Comparison of ENCODE assay signal across 21 mouse cellular contexts in genomic region chr7:117018349-117018748, GRCm38 (mm10).
DNase-seq lines count a peak whose midpoint lies in the region; ATAC-seq lines count a peak whose summit lies in the region.
"Had no signal": no experiment of that assay in that cellular context is flagged by ENCODE, and none has a peak within 500 bp of the region (broad histone marks: within the 10 kb centered on the region; RNA-seq: fewer than 3 reads in every experiment).

No protein-coding gene starts in this region.

- H3K9ac ChIP-seq in heart, embryonic 11.5 days (ENCODE audit: low read depth, low read length) = no peak overlapping the region
- H3K9ac ChIP-seq in forebrain, embryonic 13.5 days = no peak overlapping the region
- H3K9ac ChIP-seq in kidney, embryonic 15.5 days = no peak overlapping the region
- H3K9ac ChIP-seq: forebrain, embryonic 15.5 days; heart, embryonic 12.5 days; limb, embryonic 13.5 days; liver, embryonic 15.5 days had no signal

- no peaks in the 10 kb centered on the region for H3K9me3 ChIP-seq in heart, embryonic 10.5 days
- H3K9me3 ChIP-seq in heart, embryonic 11.5 days (replicated peaks; ENCODE audit: control insufficient read depth, low read length) = no peaks in the 10 kb centered on the region
- H3K9me3 ChIP-seq in forebrain, embryonic 13.5 days (replicated peaks) = no peaks in the 10 kb centered on the region
- no peaks in the 10 kb centered on the region for H3K9me3 ChIP-seq in kidney, embryonic 15.5 days (replicated peaks)
- H3K9me3 ChIP-seq: embryonic facial prominence, embryonic 10.5 days; forebrain, embryonic 15.5 days; heart, embryonic 12.5 days; limb, embryonic 13.5 days; liver, embryonic 15.5 days had no signal

- H3K36me3 ChIP-seq in heart, embryonic 10.5 days = no peaks in the 10 kb centered on the region
- H3K36me3 ChIP-seq in heart, embryonic 11.5 days (ENCODE audit: control insufficient read depth, insufficient read depth, low read length) = no peaks in the 10 kb centered on the region
- no peaks in the 10 kb centered on the region for H3K36me3 ChIP-seq in forebrain, embryonic 13.5 days (ENCODE audit: poor library complexity, severe bottlenecking)
- no peaks in the 10 kb centered on the region for H3K36me3 ChIP-seq in kidney, embryonic 15.5 days
- H3K36me3 ChIP-seq: embryonic facial prominence, embryonic 10.5 days; forebrain, embryonic 15.5 days; heart, embryonic 12.5 days; limb, embryonic 13.5 days; liver, embryonic 15.5 days had no signal

- DNase-seq in heart, embryonic 10.5 days (ENCODE audit: low spot score) = peak; percentile 43
- peak; percentile 48 for DNase-seq in layer of hippocampus, adult 9-10 months (ENCODE audit: low spot score)
- peak; percentile 8 to 59 for DNase-seq in left cerebral cortex, adult 9 months (ENCODE audit: low spot score in 2 of 2)
- DNase-seq in right cerebral cortex, postnatal 36 days (ENCODE audit: low spot score in 2 of 2) = peak; percentile 35 to 46
- no peak for DNase-seq in gastrocnemius, adult 18-20 months (ENCODE audit: low spot score)
- DNase-seq: cerebellum, postnatal 36 days; gastrocnemius, postnatal 10 days; heart, postnatal 36 days; kidney, postnatal 10 days; lung, postnatal 10 days had no signal

- no peaks in the 10 kb centered on the region for H3K27me3 ChIP-seq in heart, embryonic 10.5 days (ENCODE audit: insufficient read depth, poor library complexity, severe bottlenecking)
- H3K27me3 ChIP-seq in heart, embryonic 11.5 days (ENCODE audit: control insufficient read depth, insufficient read depth, low read length) = no peaks in the 10 kb centered on the region
- no peaks in the 10 kb centered on the region for H3K27me3 ChIP-seq in forebrain, embryonic 13.5 days
- no peaks in the 10 kb centered on the region for H3K27me3 ChIP-seq in kidney, embryonic 15.5 days
- H3K27me3 ChIP-seq: forebrain, embryonic 15.5 days; heart, embryonic 12.5 days; limb, embryonic 13.5 days; liver, embryonic 15.5 days had no signal

- H3K4me2 ChIP-seq in heart, embryonic 11.5 days = no peak overlapping the region
- H3K4me2 ChIP-seq in forebrain, embryonic 13.5 days = no peak overlapping the region
- H3K4me2 ChIP-seq in kidney, embryonic 15.5 days = no peak overlapping the region
- H3K4me2 ChIP-seq: forebrain, embryonic 15.5 days; heart, embryonic 12.5 days; limb, embryonic 13.5 days; liver, embryonic 15.5 days had no signal

- H3K4me1 ChIP-seq in heart, embryonic 10.5 days = no peaks in the 10 kb centered on the region
- no peaks in the 10 kb centered on the region for H3K4me1 ChIP-seq in heart, embryonic 11.5 days (ENCODE audit: control insufficient read depth, insufficient read depth, low read length)
- H3K4me1 ChIP-seq in forebrain, embryonic 13.5 days = no peaks in the 10 kb centered on the region
- no peaks in the 10 kb centered on the region for H3K4me1 ChIP-seq in kidney, embryonic 15.5 days
- H3K4me1 ChIP-seq: embryonic facial prominence, embryonic 10.5 days; forebrain, embryonic 15.5 days; heart, embryonic 12.5 days; limb, embryonic 13.5 days; liver, embryonic 15.5 days had no signal

- no peak overlapping the region for H3K4me3 ChIP-seq in heart, embryonic 10.5 days
- H3K4me3 ChIP-seq in heart, embryonic 11.5 days (ENCODE audit: low read depth, low read length) = no peak overlapping the region
- H3K4me3 ChIP-seq in forebrain, embryonic 13.5 days = no peak overlapping the region
- H3K4me3 ChIP-seq in kidney, embryonic 15.5 days (replicated peaks) = no peak overlapping the region
- H3K4me3 ChIP-seq: embryonic facial prominence, embryonic 10.5 days; forebrain, embryonic 15.5 days; heart, embryonic 12.5 days; limb, embryonic 13.5 days; liver, embryonic 15.5 days had no signal

- no peak for ATAC-seq in heart, embryonic 11.5 days (replicated peaks; ENCODE audit: insufficient number of reproducible peaks, low FRiP score, low TSS enrichment)
- ATAC-seq in forebrain, embryonic 13.5 days = no peak
- no peak for ATAC-seq in kidney, embryonic 15.5 days (replicated peaks; ENCODE audit: low FRiP score)
- ATAC-seq: forebrain, embryonic 15.5 days; hindbrain, embryonic 16.5 days; intestine, postnatal 0 days; midbrain, embryonic 16.5 days had no signal

- H3K27ac ChIP-seq in heart, embryonic 10.5 days = no peak overlapping the region
- no peak overlapping the region for H3K27ac ChIP-seq in heart, embryonic 11.5 days (ENCODE audit: low read depth, low read length)
- H3K27ac ChIP-seq in forebrain, embryonic 13.5 days = no peak overlapping the region
- no peak overlapping the region for H3K27ac ChIP-seq in kidney, embryonic 15.5 days
- H3K27ac ChIP-seq: embryonic facial prominence, embryonic 10.5 days; forebrain, embryonic 15.5 days; limb, embryonic 13.5 days; liver, embryonic 15.5 days had no signal

- 73% methylated on average over 1 of the region's 1 CpGs for WGBS in heart, embryonic 10.5 days
- 80% methylated on average over 1 of the region's 1 CpGs for WGBS in heart, embryonic 11.5 days (ENCODE audit: insufficient replicate concordance)
- 72% methylated on average over 1 of the region's 1 CpGs for WGBS in forebrain, embryonic 13.5 days
- 81% methylated on average over 1 of the region's 1 CpGs for WGBS in kidney, embryonic 15.5 days
